Mouse (Mus musculus) heart, embryonic 16.5 days (tissue): ENCODE results near the gene Gm10722. TPM values are rescaled to one million over a fixed set of nuclear protein-coding genes. Genes with fewer than 3 reads are reported as not detected.
"Not testable (repeated sequence)": the region's sequence is repeated elsewhere in the genome, so short reads cannot be mapped to it uniquely, and the experiment has no call there.

ENCODE experiments used
- ATAC-seq: fragments of 200-750 bp; cut with Nextera tagmentation; replicated peaks from 2 replicates; pipeline ENCODE4 v1.8.0; 2017; ENCODE audit warnings: moderate number of reproducible peaks; ENCODE audit not compliant: insufficient read depth, low FRiP score; ENCODE audit errors: extremely low read depth
- H3K27ac ChIP-seq: fragments of 300-500 bp; sonication (generic); 2 replicates; pipeline ENCODE4 v1.5.1; 2014; ENCODE audit warnings: mild to moderate bottlenecking, low read length, control low read depth, moderate library complexity
- H3K27me3 ChIP-seq: fragments of 300-500 bp; sonication (generic); 2 replicates; pipeline ENCODE4 v1.6.1; 2014; ENCODE audit warnings: low read length, mixed read lengths; ENCODE audit not compliant: control insufficient read depth, insufficient read depth
- H3K36me3 ChIP-seq: fragments of 300-500 bp; sonication (generic); 2 replicates; pipeline ENCODE4 v1.6.1; 2014; ENCODE audit not compliant: control insufficient read depth, insufficient read depth
- H3K4me1 ChIP-seq: fragments of 300-500 bp; sonication (generic); 2 replicates; pipeline ENCODE4 v1.6.1; 2014; ENCODE audit warnings: low read length, mixed read lengths; ENCODE audit not compliant: control insufficient read depth, insufficient read depth
- H3K4me2 ChIP-seq: fragments of 300-500 bp; sonication (generic); 2 replicates; pipeline ENCODE4 v1.6.1; 2014; ENCODE audit warnings: low read depth, mild to moderate bottlenecking, control low read depth, low read length
- H3K4me3 ChIP-seq: fragments of 300-500 bp; sonication (generic); 2 replicates; pipeline ENCODE4 v1.5.1; 2014; ENCODE audit warnings: mild to moderate bottlenecking, control low read depth, low read length
- H3K9ac ChIP-seq: fragments of 300-500 bp; sonication (generic); 2 replicates; pipeline ENCODE4 v1.6.1; 2014; ENCODE audit warnings: low read length, control low read depth
- H3K9me3 ChIP-seq: fragments of 300-500 bp; sonication (generic); replicated peaks from 2 replicates; pipeline ENCODE4 v1.6.1; 2016; ENCODE audit warnings: low read length; ENCODE audit not compliant: control insufficient read depth
- WGBS: fragments of 180-500 bp; shearing (Covaris S2); extraction: QIAGEN DNeasy Blood & Tissue Kit; methylation state at CpG from one replicate; pipeline ENCODE4 v1.1.7; 2014; 5-methylcytosine and 5-hydroxymethylcytosine counted together
- polyA plus RNA-seq: library from polyadenylated mRNA; unstranded; fragments of >200 nt; fragmentation: Nextera tagmentation; extraction: Ambion mirVana; gene quantifications from 2 replicates; pipeline ENCODE4 v1.2.1, GENCODE M21; 2015

Gene Gm10722
- polyA plus RNA-seq, result not detected in 2 replicates

GRCm38 (mm10) chr9:3000445-3000972 is at the start of gene Gm10722:
Gene Gm10722, plus strand, starts transcription at chr9:3000922.
- H3K27ac ChIP-seq, H3K4me3 ChIP-seq, H3K36me3 ChIP-seq, H3K27me3 ChIP-seq, H3K9ac ChIP-seq, H3K4me2 ChIP-seq, ATAC-seq, H3K9me3 ChIP-seq, H3K4me1 ChIP-seq: not testable (repeated sequence)
- WGBS, result 62% methylated on average over 12 of the region's 12 CpGs

DNA sequence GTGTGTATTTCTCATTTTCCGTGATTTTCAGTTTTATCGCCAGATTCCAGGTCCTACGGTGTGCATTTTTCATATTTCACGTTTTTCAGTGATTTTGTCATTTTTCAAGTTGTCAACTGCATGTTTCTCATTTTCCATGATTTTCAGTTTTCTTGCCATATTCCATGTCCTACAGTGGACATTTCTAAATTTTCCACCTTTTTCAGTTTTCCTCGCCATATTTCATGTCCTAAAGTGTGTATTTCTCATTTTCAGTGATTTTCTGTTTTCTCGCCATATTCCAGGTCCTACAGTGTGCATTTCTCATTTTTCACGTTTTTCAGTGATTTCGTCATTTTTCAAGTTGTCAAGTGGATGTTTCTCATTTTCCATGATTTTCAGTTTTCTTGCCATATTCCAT is 284 bp downstream of the Gm10722 start:
- not testable (repeated sequence) for H3K9me3 ChIP-seq, ATAC-seq, H3K36me3 ChIP-seq, H3K9ac ChIP-seq, H3K4me1 ChIP-seq, H3K4me2 ChIP-seq, H3K27me3 ChIP-seq, H3K27ac ChIP-seq, H3K4me3 ChIP-seq
- 61% methylated on average over 8 of the region's 8 CpGs for WGBS

GRCm38 (mm10) chr9:3001948-3002659 is 1.4 kb downstream of the Gm10722 start:
- H3K27me3 ChIP-seq, H3K4me1 ChIP-seq, H3K36me3 ChIP-seq, H3K4me3 ChIP-seq, H3K9me3 ChIP-seq, H3K4me2 ChIP-seq, H3K9ac ChIP-seq, H3K27ac ChIP-seq: not testable (repeated sequence)
- ATAC-seq, result peak; percentile 78
- 55% methylated on average over 8 of the region's 11 CpGs for WGBS

DNA sequence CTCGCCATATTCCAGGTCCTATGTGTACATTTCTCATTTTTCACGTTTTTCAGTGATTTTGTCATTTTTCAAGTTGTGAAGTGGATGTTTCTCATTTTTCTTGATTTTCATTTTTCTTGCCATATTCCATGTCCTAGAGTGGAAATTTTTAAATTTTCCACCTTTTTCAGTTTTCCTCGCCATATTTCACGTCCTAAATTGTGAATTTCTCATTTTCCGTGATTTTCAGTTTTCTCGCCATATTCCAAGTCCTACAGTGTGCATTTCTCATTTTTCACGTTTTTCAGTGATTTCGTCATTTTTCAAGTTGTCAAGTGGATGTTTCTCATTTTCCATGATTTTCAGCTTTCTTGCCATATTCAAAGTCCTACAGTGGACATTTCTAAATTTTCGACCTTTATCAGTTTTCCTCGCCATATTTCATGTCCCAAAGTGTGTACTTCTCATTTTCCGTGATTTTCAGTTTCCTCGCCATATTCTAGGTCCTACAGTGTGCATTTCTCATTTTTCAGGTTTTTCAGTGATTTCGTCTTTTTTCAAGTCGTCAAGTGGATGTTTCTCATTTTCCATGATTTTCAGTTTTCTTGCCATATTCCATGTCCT is 2.2 kb downstream of the Gm10722 start, which contains the start of gene Gm11168:
Gene Gm11168, plus strand, starts transcription at position 553 of the 603 bp plus-strand sequence.
- H3K27ac ChIP-seq, H3K36me3 ChIP-seq, H3K9ac ChIP-seq, H3K9me3 ChIP-seq, H3K4me3 ChIP-seq, H3K4me2 ChIP-seq, H3K4me1 ChIP-seq, ATAC-seq, H3K27me3 ChIP-seq: not testable (repeated sequence)
- WGBS, result 59% methylated on average over 6 of the region's 14 CpGs

GRCm38 (mm10) chr9:3006179-3006578 is 5.5 kb downstream of the Gm10722 start:
- H3K4me1 ChIP-seq, H3K9me3 ChIP-seq, ATAC-seq, H3K27ac ChIP-seq, H3K27me3 ChIP-seq, H3K4me2 ChIP-seq, H3K9ac ChIP-seq, H3K4me3 ChIP-seq, H3K36me3 ChIP-seq: not testable (repeated sequence)
- 79% methylated on average over 1 of the region's 5 CpGs for WGBS

GRCm38 (mm10) chr9:3006636-3007035 is 5.9 kb downstream of the Gm10722 start:
- not testable (repeated sequence) for H3K36me3 ChIP-seq, H3K9ac ChIP-seq, H3K4me1 ChIP-seq, H3K27ac ChIP-seq, H3K27me3 ChIP-seq, H3K4me2 ChIP-seq, H3K4me3 ChIP-seq, H3K9me3 ChIP-seq
- WGBS, result 72% methylated on average over 8 of the region's 8 CpGs
- ATAC-seq, result peak; percentile 53

GRCm38 (mm10) chr9:3007272-3007671 is 6.5 kb downstream of the Gm10722 start:
- H3K4me1 ChIP-seq, H3K27ac ChIP-seq, ATAC-seq, H3K27me3 ChIP-seq, H3K4me2 ChIP-seq, H3K36me3 ChIP-seq, H3K4me3 ChIP-seq, H3K9me3 ChIP-seq, H3K9ac ChIP-seq: not testable (repeated sequence)
- WGBS, result 71% methylated on average over 6 of the region's 9 CpGs

DNA sequence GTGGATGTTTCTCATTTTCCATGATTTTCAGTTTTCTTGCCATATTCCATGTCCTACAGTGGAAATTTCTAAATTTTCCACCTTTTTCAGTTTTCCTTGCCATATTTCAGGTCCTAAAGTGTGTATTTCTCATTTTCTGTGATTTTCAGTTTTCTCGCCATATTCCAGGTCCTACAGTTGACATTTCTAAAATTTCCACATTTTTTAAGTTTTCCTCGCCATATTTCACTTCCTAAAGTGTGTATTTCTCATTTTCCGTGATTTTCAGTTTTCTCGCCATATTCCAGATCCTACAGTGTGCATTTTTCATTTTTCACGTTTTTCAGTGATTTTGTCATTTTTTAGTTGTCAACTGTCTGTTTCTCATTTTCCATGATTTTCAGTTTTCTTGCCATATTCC is 8.6 kb downstream of the Gm10722 start:
- WGBS, result no CpG with 5 or more reads among the region's 5 CpGs
- H3K4me2 ChIP-seq, H3K36me3 ChIP-seq, H3K9me3 ChIP-seq, H3K4me3 ChIP-seq, H3K9ac ChIP-seq, H3K27ac ChIP-seq, H3K4me1 ChIP-seq, H3K27me3 ChIP-seq: not testable (repeated sequence)
- peak; percentile 38; the same call in 1 of the 2 replicates for ATAC-seq

DNA sequence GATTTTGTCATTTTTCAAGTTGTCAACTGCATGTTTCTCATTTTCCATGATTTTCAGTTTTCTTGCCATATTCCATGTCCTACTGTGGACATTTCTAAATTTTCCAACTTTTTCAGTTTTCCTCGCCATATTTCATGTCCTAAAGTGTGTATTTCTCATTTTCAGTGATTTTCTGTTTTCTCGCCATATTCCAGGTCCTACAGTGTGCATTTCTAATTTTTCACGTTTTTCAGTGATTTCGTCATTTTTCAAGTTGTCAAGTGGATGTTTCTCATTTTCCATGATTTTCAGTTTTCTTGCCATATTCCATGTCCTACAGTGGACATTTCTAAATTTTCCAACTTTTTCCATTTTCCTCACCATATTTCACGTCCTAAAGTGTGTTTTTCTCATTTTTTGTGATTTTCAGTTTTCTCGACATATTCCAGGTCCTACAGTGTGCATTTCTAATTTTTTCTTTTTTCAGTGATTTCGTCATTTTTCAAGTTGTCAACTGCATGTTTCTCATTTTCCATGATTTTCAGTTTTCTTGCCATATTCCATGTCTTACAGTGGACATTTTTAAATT is 11.4 kb downstream of the Gm10722 start:
- 84% methylated on average over 2 of the region's 7 CpGs for WGBS
- not testable (repeated sequence) for H3K36me3 ChIP-seq, H3K9me3 ChIP-seq, H3K4me3 ChIP-seq, ATAC-seq, H3K27me3 ChIP-seq, H3K4me2 ChIP-seq, H3K4me1 ChIP-seq, H3K9ac ChIP-seq, H3K27ac ChIP-seq
